Mouse (Mus musculus): ENCODE data around the gene Kcnj9. TPM values are rescaled to one million over a fixed set of nuclear protein-coding genes. Genes with fewer than 3 reads are reported as not detected.

Gene Kcnj9
- polyA plus RNA-seq, 1 experiment = 1.5 TPM

- Histone ChIP-seq H3K36me3 (ENCODE audit: control insufficient read depth, insufficient read depth, low read length) (no peaks in the 10 kb centered on the region; the same call in 1 of the 2 replicates), H3K27ac (ENCODE audit: control insufficient read depth, insufficient read depth, low read length) (no peak overlapping the region), H3K4me1 (replicated peaks; ENCODE audit: control insufficient read depth, insufficient read depth, low read length) (peaks cover 10% of the 10 kb centered on the region), H3K4me3 (ENCODE audit: control insufficient read depth, insufficient read depth, low read length) (no peak overlapping the region), H3K27me3 (ENCODE audit: control insufficient read depth, insufficient read depth, low read length) (peaks cover 7% of the 10 kb centered on the region; the same call in 1 of the 2 replicates)
- DNase-seq = peak; percentile 68
- peak; percentile 82; the same call in 1 of the 2 replicates for TF ChIP-seq CTCF (IDR thresholded peaks at IDR 0.05; ENCODE audit: borderline replicate concordance, control insufficient read depth, extremely low read depth, insufficient read depth, low read length, poor library complexity)
- TF ChIP-seq POLR2A (IDR thresholded peaks at IDR 0.05; ENCODE audit: control insufficient read depth, extremely low read depth, insufficient read depth, low read length, poor library complexity) = no peak
- 29% methylated on average over 7 of the region's 7 CpGs for WGBS
Measured at GRCm38 (mm10) chr1:172324725-172325124, 4.4 kb downstream of the Kcnj9 start.

DNA sequence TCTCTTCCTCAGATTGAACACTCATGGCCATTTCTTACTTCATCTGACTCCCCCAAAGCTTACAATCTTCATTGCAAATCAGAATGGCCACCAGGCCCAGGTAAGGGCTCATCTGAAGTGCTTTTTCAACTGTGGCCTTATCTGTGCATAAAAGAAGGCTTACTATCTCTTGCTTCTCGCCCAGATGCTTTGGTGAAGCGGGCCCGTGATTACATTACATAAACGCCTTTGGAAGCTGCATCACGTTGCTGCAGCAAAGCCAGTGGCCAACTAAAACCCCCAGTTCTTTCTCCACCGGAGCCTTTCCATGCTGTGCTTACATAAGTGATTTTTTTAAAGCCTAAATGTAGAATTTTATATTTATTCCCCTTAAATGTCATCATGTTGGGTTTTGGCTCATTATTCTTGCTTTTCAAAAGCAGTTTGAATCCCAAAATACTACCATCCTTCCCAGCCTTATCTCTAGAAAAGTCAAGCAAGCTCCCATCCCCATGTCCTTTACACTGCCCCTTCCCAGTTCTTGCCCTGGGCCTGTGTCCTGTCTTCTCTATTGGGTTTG lies 5.2 kb downstream of the Kcnj9 start:
- no peak overlapping the region for H3K27ac ChIP-seq (ENCODE audit: control insufficient read depth, insufficient read depth, low read length)
- H3K36me3 ChIP-seq (ENCODE audit: control insufficient read depth, insufficient read depth, low read length) = peaks cover 4% of the 10 kb centered on the region; the same call in 1 of the 2 replicates
- TF ChIP-seq CTCF (IDR thresholded peaks at IDR 0.05; ENCODE audit: borderline replicate concordance, control insufficient read depth, extremely low read depth, insufficient read depth, low read length, poor library complexity) (no peak), POLR2A (IDR thresholded peaks at IDR 0.05; ENCODE audit: control insufficient read depth, extremely low read depth, insufficient read depth, low read length, poor library complexity) (no peak)
- peaks cover 10% of the 10 kb centered on the region for H3K4me1 ChIP-seq (replicated peaks; ENCODE audit: control insufficient read depth, insufficient read depth, low read length)
- peaks cover 4% of the 10 kb centered on the region; the same call in 1 of the 2 replicates for H3K27me3 ChIP-seq (ENCODE audit: control insufficient read depth, insufficient read depth, low read length)
- no peak overlapping the region for H3K4me3 ChIP-seq (ENCODE audit: control insufficient read depth, insufficient read depth, low read length)
- DNase-seq = no peak
- WGBS = 93% methylated on average over 6 of the region's 6 CpGs

DNA sequence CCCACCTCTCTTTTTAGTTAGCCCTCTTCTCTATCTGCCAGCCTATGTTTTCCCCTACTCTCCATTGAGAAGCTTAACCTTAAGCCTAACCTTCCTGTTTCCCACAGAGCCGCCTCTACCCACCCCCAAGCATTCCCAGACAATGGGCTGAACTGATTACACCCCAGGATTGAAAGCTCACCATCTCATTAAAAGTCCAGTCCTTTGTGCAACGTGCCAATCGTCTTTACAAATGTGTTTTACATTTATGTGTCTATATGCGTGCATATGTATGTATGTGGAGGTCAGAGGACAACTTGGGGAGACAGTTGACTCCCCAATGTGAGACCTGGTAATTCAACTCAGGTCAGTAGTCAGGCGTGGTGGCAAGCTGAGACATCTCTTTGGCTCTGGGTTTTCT lies 5.8 kb downstream of the Kcnj9 start:
- Histone ChIP-seq H3K36me3 (ENCODE audit: control insufficient read depth, insufficient read depth, low read length) (peaks cover 4% of the 10 kb centered on the region; the same call in 1 of the 2 replicates), H3K27me3 (ENCODE audit: control insufficient read depth, insufficient read depth, low read length) (peaks cover 4% of the 10 kb centered on the region; the same call in 1 of the 2 replicates), H3K4me1 (replicated peaks; ENCODE audit: control insufficient read depth, insufficient read depth, low read length) (peaks cover 10% of the 10 kb centered on the region), H3K27ac (ENCODE audit: control insufficient read depth, insufficient read depth, low read length) (no peak overlapping the region), H3K4me3 (ENCODE audit: control insufficient read depth, insufficient read depth, low read length) (no peak overlapping the region)
- TF ChIP-seq CTCF (IDR thresholded peaks at IDR 0.05; ENCODE audit: borderline replicate concordance, control insufficient read depth, extremely low read depth, insufficient read depth, low read length, poor library complexity) (no peak), POLR2A (IDR thresholded peaks at IDR 0.05; ENCODE audit: control insufficient read depth, extremely low read depth, insufficient read depth, low read length, poor library complexity) (no peak)
- WGBS = 85% methylated on average over 5 of the region's 5 CpGs
- DNase-seq = no peak

DNA sequence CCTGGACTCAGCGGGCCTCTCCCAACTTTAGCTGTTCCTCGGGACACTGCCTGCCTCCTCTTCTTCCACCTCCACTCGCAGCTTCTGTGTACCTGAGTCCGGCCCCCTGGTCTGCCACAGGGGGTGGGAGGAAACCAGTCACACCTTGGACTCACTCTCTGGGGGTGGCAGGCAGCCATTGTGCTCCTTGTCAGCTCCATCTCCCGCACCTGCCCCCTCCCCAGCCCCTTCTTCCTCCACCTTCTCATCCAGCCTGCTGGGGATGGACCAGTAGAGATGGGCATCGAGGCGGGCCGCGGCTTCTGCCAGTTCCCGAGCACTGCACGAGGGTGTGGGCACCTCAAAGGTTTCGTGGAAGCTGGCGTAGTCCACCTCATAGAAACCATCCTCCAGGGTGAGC lies 6.4 kb downstream of the Kcnj9 start:
- 91% methylated on average over 13 of the region's 13 CpGs for WGBS
- peaks cover 10% of the 10 kb centered on the region for H3K4me1 ChIP-seq (replicated peaks; ENCODE audit: control insufficient read depth, insufficient read depth, low read length)
- no peak overlapping the region for H3K4me3 ChIP-seq (ENCODE audit: control insufficient read depth, insufficient read depth, low read length)
- H3K36me3 ChIP-seq (ENCODE audit: control insufficient read depth, insufficient read depth, low read length) = peaks cover 4% of the 10 kb centered on the region; the same call in 1 of the 2 replicates
- no peak overlapping the region for H3K27ac ChIP-seq (ENCODE audit: control insufficient read depth, insufficient read depth, low read length)
- TF ChIP-seq POLR2A (IDR thresholded peaks at IDR 0.05; ENCODE audit: control insufficient read depth, extremely low read depth, insufficient read depth, low read length, poor library complexity) = no peak
- TF ChIP-seq CTCF (IDR thresholded peaks at IDR 0.05; ENCODE audit: borderline replicate concordance, control insufficient read depth, extremely low read depth, insufficient read depth, low read length, poor library complexity) = no peak
- no peak for DNase-seq
- H3K27me3 ChIP-seq (ENCODE audit: control insufficient read depth, insufficient read depth, low read length) = peaks cover 4% of the 10 kb centered on the region; the same call in 1 of the 2 replicates

- Histone ChIP-seq H3K27me3 (ENCODE audit: control insufficient read depth, insufficient read depth, low read length) (no peaks in the 10 kb centered on the region), H3K36me3 (ENCODE audit: control insufficient read depth, insufficient read depth, low read length) (peaks cover 4% of the 10 kb centered on the region; the same call in 1 of the 2 replicates), H3K4me3 (ENCODE audit: control insufficient read depth, insufficient read depth, low read length) (no peak overlapping the region), H3K4me1 (replicated peaks; ENCODE audit: control insufficient read depth, insufficient read depth, low read length) (no peaks in the 10 kb centered on the region), H3K27ac (ENCODE audit: control insufficient read depth, insufficient read depth, low read length) (no peak overlapping the region)
- DNase-seq = no peak
- TF ChIP-seq CTCF (IDR thresholded peaks at IDR 0.05; ENCODE audit: borderline replicate concordance, control insufficient read depth, extremely low read depth, insufficient read depth, low read length, poor library complexity) = no peak
- TF ChIP-seq POLR2A (IDR thresholded peaks at IDR 0.05; ENCODE audit: control insufficient read depth, extremely low read depth, insufficient read depth, low read length, poor library complexity) = no peak
- WGBS = 87% methylated on average over 5 of the region's 5 CpGs
Measured at GRCm38 (mm10) chr1:172319921-172320411, 9.2 kb downstream of the Kcnj9 start.

DNA sequence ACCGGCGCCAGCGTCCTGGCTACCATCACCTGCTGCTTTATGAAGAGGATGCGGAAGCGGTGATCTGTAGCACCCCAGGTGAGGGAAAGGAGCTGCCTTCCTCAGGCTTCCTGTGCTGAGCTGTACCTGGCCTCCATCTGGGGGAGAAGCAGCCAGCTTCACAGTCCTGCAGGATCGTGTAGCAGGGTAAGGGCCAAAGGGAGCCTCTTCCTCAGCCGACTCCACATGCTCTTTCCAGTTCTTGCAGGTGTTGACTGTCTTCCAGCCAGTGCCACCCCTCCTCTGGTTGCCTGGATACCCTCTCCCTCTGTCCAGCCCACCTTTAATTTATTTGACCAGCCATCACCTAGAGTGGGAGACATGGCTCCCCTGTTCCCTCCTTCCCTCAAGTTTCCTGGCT lies 9.8 kb downstream of the Kcnj9 start:
- H3K4me1 ChIP-seq (replicated peaks; ENCODE audit: control insufficient read depth, insufficient read depth, low read length) = no peaks in the 10 kb centered on the region
- 99% methylated on average over 7 of the region's 7 CpGs for WGBS
- TF ChIP-seq CTCF (IDR thresholded peaks at IDR 0.05; ENCODE audit: borderline replicate concordance, control insufficient read depth, extremely low read depth, insufficient read depth, low read length, poor library complexity) = no peak
- TF ChIP-seq POLR2A (IDR thresholded peaks at IDR 0.05; ENCODE audit: control insufficient read depth, extremely low read depth, insufficient read depth, low read length, poor library complexity) = no peak
- H3K27ac ChIP-seq (ENCODE audit: control insufficient read depth, insufficient read depth, low read length) = no peak overlapping the region
- peaks cover 4% of the 10 kb centered on the region; the same call in 1 of the 2 replicates for H3K36me3 ChIP-seq (ENCODE audit: control insufficient read depth, insufficient read depth, low read length)
- H3K4me3 ChIP-seq (ENCODE audit: control insufficient read depth, insufficient read depth, low read length) = no peak overlapping the region
- H3K27me3 ChIP-seq (ENCODE audit: control insufficient read depth, insufficient read depth, low read length) = no peaks in the 10 kb centered on the region
- no peak for DNase-seq
